Mouse (Mus musculus): ENCODE results near the gene Kif3a. TPM values are rescaled to one million over a fixed set of nuclear protein-coding genes. Genes with fewer than 3 reads are reported as not detected.

Kif3a gene
- total RNA-seq (2023), result 3.5 TPM

GRCm38 (mm10) chr11:53567224-53568014, at the start of gene Kif3a:
TSS of gene Kif3a (plus strand) at chr11:53567379.

GRCm38 (mm10) chr11:53519207-53520121, 47.7 kb upstream of the Kif3a start, which contains the start of gene Sept8:
TSS of gene Sept8 (plus strand) at chr11:53519257.

GRCm38 (mm10) chr11:53618619-53619198, 51.5 kb downstream of the Kif3a start, which contains the start of gene Il4:
TSS of gene Il4 (minus strand) at chr11:53618669.

GRCm38 (mm10) chr11:53634556-53634955, 67.4 kb downstream of the Kif3a start, which contains the start of gene Il13:
TSS of gene Il13 (minus strand) at chr11:53634702.

Other genes starting within 250 kb of the Kif3a start
- 16.2 TPM for gene Zcchc10, start 242.7 kb upstream of the Kif3a start, total RNA-seq (2023)
- 162 TPM for gene Aff4, start 216.5 kb upstream of the Kif3a start, total RNA-seq (2023)
- not detected for gene Leap2, start 144.2 kb upstream of the Kif3a start, total RNA-seq (2023)
- gene Uqcrq, start 136.5 kb upstream of the Kif3a start, total RNA-seq (2023), result 132 TPM
- gene Gdf9, start 136.4 kb upstream of the Kif3a start, total RNA-seq (2023), result not detected
- gene Gm10447, start 110.3 kb upstream of the Kif3a start, total RNA-seq (2023), result not detected
- gene Shroom1, start 110.2 kb upstream of the Kif3a start, total RNA-seq (2023), result not detected
- gene Gm9837, start 96.9 kb upstream of the Kif3a start, total RNA-seq (2023), result not detected
- not detected for gene Gm9945, start 87.2 kb upstream of the Kif3a start, total RNA-seq (2023)
- gene Sowaha, start 87.1 kb upstream of the Kif3a start, total RNA-seq (2023), result not detected
- gene Sept8, start 48.1 kb upstream of the Kif3a start, total RNA-seq (2023), result 4.5 TPM
- not detected for gene Il4, start 51.3 kb downstream of the Kif3a start, total RNA-seq (2023)
- not detected for gene Il13, start 67.3 kb downstream of the Kif3a start, total RNA-seq (2023)
- 27.4 TPM for gene Rad50, start 139.9 kb downstream of the Kif3a start, total RNA-seq (2023)
- not detected for gene Il5, start 153.4 kb downstream of the Kif3a start, total RNA-seq (2023)
- 280 TPM for gene Irf1, start 202.6 kb downstream of the Kif3a start, total RNA-seq (2023)
- 1.8 TPM for gene Gm17334, start 205.8 kb downstream of the Kif3a start, total RNA-seq (2023)

Data from CD8-positive naive resting alpha-beta T cell, adult 57 days (primary cell).